Mouse (Mus musculus) liver, adult 2 months (tissue): ENCODE results near the gene Chp1.

ENCODE experiments used
- CTCF ChIP-seq: fragments of 200-500 bp; IDR thresholded peaks from 2 replicates; pipeline ENCODE4 v1.5.1; 2011; ENCODE audit warnings: low read depth, low read length, control low read depth
- POLR2A ChIP-seq: fragments of 200-500 bp; IDR thresholded peaks from 2 replicates; pipeline ENCODE4 v1.6.1; 2011; ENCODE audit warnings: low read length, control low read depth; ENCODE audit not compliant: insufficient read depth; ENCODE audit errors: extremely low read depth

GRCm38 (mm10) chr2:119584282-119584681 is 36.8 kb downstream of the Chp1 start:
- TF ChIP-seq POLR2A, result no peak
- TF ChIP-seq CTCF, result no peak
